Mouse (Mus musculus) olfactory bulb, adult 2 months (tissue): ENCODE data around the gene Magi2. TPM values are rescaled to one million over a fixed set of nuclear protein-coding genes. Genes with fewer than 3 reads are reported as not detected.
A peak's percentile ranks its signal among the peaks of the same experiment; 100 is the strongest.

Source experiments
- H3K27ac ChIP-seq: fragments of 200-500 bp; 2 replicates; pipeline ENCODE4 v1.5.1; 2012; ENCODE audit warnings: low read depth, low read length; ENCODE audit not compliant: insufficient read depth
- H3K4me1 ChIP-seq: fragments of 200-500 bp; 2 replicates; pipeline ENCODE4 v1.6.1; 2012; ENCODE audit warnings: low read length; ENCODE audit not compliant: control insufficient read depth, insufficient read depth
- H3K4me3 ChIP-seq: fragments of 200-500 bp; 2 replicates; pipeline ENCODE4 v1.5.1; 2012; ENCODE audit warnings: mild to moderate bottlenecking, low read depth, low read length, moderate library complexity; ENCODE audit not compliant: insufficient read depth
- CTCF ChIP-seq: fragments of 200-500 bp; IDR thresholded peaks from 2 replicates; pipeline ENCODE4 v1.5.1; 2012; ENCODE audit warnings: low read depth, mild to moderate bottlenecking, low read length, moderate library complexity; ENCODE audit not compliant: insufficient read depth
- POLR2A ChIP-seq: fragments of 200-500 bp; IDR thresholded peaks from 2 replicates; pipeline ENCODE4 v1.6.1; 2012; ENCODE audit warnings: mild to moderate bottlenecking, low read depth, low read length, moderate library complexity; ENCODE audit not compliant: insufficient read depth
- WGBS: fragments of 180-500 bp; shearing (Covaris S2); methylation state at CpG from one replicate; pipeline ENCODE4 v1.1.7; 2018; 5-methylcytosine and 5-hydroxymethylcytosine counted together
- polyA plus RNA-seq: library from polyadenylated mRNA; stranded (reverse); fragments of >200 nt; gene quantifications from 2 replicates; pipeline ENCODE4 v1.2.4, GENCODE M21; 2012; ENCODE audit warnings: low replicate concordance; ENCODE audit not compliant: missing spikeins, insufficient read depth, insufficient read length

Gene Magi2
- polyA plus RNA-seq, 1 experiment, result not detected

GRCm38 (mm10) chr5:20432148-20432813 is 1205.4 kb downstream of the Magi2 start:
- TF ChIP-seq CTCF, result no peak
- no peak for TF ChIP-seq POLR2A
- WGBS, result 49% methylated on average over 9 of the region's 9 CpGs
- no peak overlapping the region for H3K27ac ChIP-seq
- H3K4me3 ChIP-seq, result no peak overlapping the region
- no peaks in the 10 kb centered on the region for H3K4me1 ChIP-seq

DNA sequence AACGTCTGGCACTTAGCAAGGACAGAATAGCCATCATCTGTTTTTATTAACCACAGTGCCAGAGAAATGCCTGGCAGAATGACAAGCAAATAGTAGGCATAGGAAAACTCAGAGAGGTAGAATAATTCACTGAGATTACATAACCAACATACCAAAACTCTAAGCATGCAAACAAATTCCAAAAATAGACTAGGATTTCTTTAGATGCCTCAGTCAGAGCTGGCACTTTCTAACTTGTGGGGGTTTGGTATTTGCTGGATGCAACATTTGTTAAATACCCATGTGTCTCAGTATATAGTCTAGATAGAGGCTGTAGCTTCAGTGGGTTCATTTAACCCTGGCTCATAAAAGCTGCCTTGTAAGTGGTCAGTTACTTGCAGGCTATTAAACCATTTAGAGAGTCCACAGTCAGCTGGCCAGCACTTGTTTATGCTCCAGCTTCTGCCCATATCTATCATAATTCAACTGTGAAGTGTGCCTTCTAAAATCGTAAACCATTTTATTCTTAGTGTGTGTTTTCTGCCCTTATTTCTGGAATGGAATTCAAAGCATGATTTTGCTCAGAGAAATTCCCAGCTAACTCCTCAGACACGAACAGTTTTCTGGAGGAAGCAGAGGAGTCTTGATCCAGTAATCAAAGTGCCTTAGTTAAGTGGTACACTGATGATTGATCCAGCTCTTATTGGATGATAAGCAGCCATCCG is 1219.8 kb downstream of the Magi2 start:
- TF ChIP-seq POLR2A (no peak), CTCF (no peak)
- WGBS, result 49% methylated on average over 4 of the region's 4 CpGs
- H3K4me1 ChIP-seq, result peaks cover 3% of the 10 kb centered on the region
- H3K4me3 ChIP-seq, result no peak overlapping the region
- 0 out of 2 replicates have a peak overlapping the region, but pooled peaks have one; percentile 10 for H3K27ac ChIP-seq

DNA sequence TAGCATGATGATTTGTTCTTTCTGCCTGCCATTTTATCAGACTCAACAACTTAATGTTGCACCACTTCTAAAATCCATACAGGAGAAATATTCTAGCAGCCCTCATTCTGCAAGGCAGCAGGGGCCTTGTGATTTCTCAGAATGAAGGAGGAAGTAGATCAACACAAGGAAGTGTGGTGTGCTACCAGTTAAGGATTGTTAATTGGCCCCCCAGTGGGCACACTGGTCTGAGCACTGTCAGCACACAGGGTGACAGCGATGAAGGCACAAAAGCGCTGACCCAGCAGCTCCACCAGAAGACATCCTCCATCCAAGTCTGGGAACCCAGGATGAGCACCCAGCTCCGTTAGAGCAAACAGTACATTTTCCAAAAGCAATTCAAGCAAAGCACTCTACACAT is 1229.3 kb downstream of the Magi2 start:
- no peak overlapping the region for H3K27ac ChIP-seq
- no peaks in the 10 kb centered on the region for H3K4me1 ChIP-seq
- TF ChIP-seq POLR2A, result no peak
- TF ChIP-seq CTCF, result no peak
- H3K4me3 ChIP-seq, result no peak overlapping the region
- WGBS, result 80% methylated on average over 3 of the region's 3 CpGs

GRCm38 (mm10) chr5:20457742-20458510 is 1231.1 kb downstream of the Magi2 start:
- no peak overlapping the region for H3K4me3 ChIP-seq
- WGBS, result 83% methylated on average over 7 of the region's 7 CpGs
- TF ChIP-seq CTCF, result no peak
- TF ChIP-seq POLR2A, result no peak
- H3K27ac ChIP-seq, result no peak overlapping the region
- H3K4me1 ChIP-seq, result no peaks in the 10 kb centered on the region

- 42% methylated on average over 2 of the region's 2 CpGs for WGBS
- no peak overlapping the region for H3K27ac ChIP-seq
- H3K4me3 ChIP-seq, result no peak overlapping the region
- no peak for TF ChIP-seq POLR2A
- no peak for TF ChIP-seq CTCF
- H3K4me1 ChIP-seq, result no peaks in the 10 kb centered on the region
Observed at GRCm38 (mm10) chr5:20461709-20462108, 1234.9 kb downstream of the Magi2 start.

DNA sequence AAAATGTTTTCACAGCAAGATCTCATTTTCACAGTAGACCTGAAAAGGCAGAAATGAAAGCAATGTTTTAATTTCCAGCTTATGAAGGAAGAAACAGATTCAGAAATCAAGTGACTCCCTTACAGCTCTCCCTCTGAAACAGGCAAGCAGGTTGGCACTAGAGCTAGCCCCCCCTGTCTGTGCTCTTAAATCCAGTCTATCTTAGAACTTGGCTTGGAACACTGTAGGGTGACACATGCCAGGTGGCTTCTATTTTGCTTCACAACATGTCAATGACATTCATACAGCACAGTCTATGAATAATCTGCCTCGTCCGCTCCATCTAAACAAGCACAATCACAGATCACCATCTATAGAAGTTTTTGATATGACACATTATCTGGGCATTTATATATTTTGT is 1235.5 kb downstream of the Magi2 start:
- no peak for TF ChIP-seq CTCF
- TF ChIP-seq POLR2A, result no peak
- no peak overlapping the region for H3K27ac ChIP-seq
- 91% methylated on average over 2 of the region's 2 CpGs for WGBS
- no peaks in the 10 kb centered on the region for H3K4me1 ChIP-seq
- H3K4me3 ChIP-seq, result no peak overlapping the region

- Histone ChIP-seq H3K4me3 (no peak overlapping the region), H3K4me1 (no peaks in the 10 kb centered on the region), H3K27ac (no peak overlapping the region)
- no peak for TF ChIP-seq CTCF
- no peak for TF ChIP-seq POLR2A
- 72% methylated on average over 3 of the region's 3 CpGs for WGBS
Observed at GRCm38 (mm10) chr5:20469721-20470120, 1242.9 kb downstream of the Magi2 start.

- Histone ChIP-seq H3K27ac (no peak overlapping the region), H3K4me3 (no peak overlapping the region), H3K4me1 (no peaks in the 10 kb centered on the region)
- TF ChIP-seq POLR2A, result no peak
- no peak for TF ChIP-seq CTCF
Observed at GRCm38 (mm10) chr5:20470466-20470865, 1243.6 kb downstream of the Magi2 start.

- Histone ChIP-seq H3K4me3 (no peak overlapping the region), H3K27ac (no peak overlapping the region), H3K4me1 (no peaks in the 10 kb centered on the region)
- TF ChIP-seq POLR2A (no peak), CTCF (no peak)
- WGBS, result 88% methylated on average over 7 of the region's 7 CpGs
Observed at GRCm38 (mm10) chr5:20484505-20484904, 1257.7 kb downstream of the Magi2 start.
